Mouse (Mus musculus) bone marrow, adult 2 months (tissue): Measurements from ENCODE around the gene Slc5a5. TPM values are rescaled to one million over a fixed set of nuclear protein-coding genes. Genes with fewer than 3 reads are reported as not detected.
A peak's percentile ranks its signal among the peaks of the same experiment; 100 is the strongest.

Experiments used
- H3K27ac ChIP-seq: fragments of 200-500 bp; 2 replicates; pipeline ENCODE4 v1.5.1; 2012; ENCODE audit warnings: low read depth, mild to moderate bottlenecking, control low read depth, inconsistent platforms, low read length; ENCODE audit not compliant: control insufficient read depth, poor library complexity, insufficient read depth
- H3K4me1 ChIP-seq: fragments of 200-500 bp; 2 replicates; pipeline ENCODE4 v1.6.1; 2011; ENCODE audit warnings: low read length; ENCODE audit not compliant: control insufficient read depth, insufficient read depth
- H3K4me3 ChIP-seq: fragments of 200-500 bp; replicated peaks from 2 replicates; pipeline ENCODE3; 2011; ENCODE audit warnings: mild to moderate bottlenecking, low read depth, low read length, control low read depth; ENCODE audit not compliant: control insufficient read depth
- CTCF ChIP-seq: fragments of 200-500 bp; IDR thresholded peaks from 2 replicates; pipeline ENCODE4 v1.5.1; 2011; ENCODE audit warnings: low read length, control low read depth; ENCODE audit not compliant: control insufficient read depth, insufficient read depth
- POLR2A ChIP-seq: fragments of 200-500 bp; IDR thresholded peaks from 2 replicates; pipeline ENCODE4 v1.6.1; 2011; ENCODE audit warnings: low read depth, mild to moderate bottlenecking, control low read depth, low read length, borderline replicate concordance; ENCODE audit not compliant: control insufficient read depth
- WGBS: fragments of 180-500 bp; shearing (Covaris S2); methylation state at CpG from one replicate; pipeline ENCODE4 v1.1.7; 2018; 5-methylcytosine and 5-hydroxymethylcytosine counted together
- polyA plus RNA-seq: library from polyadenylated mRNA; stranded (reverse); fragments of >200 nt; gene quantifications from 2 replicates; pipeline ENCODE4 v1.2.4, GENCODE M21; 2011; ENCODE audit warnings: low replicate concordance; ENCODE audit not compliant: missing spikeins, insufficient read depth, insufficient read length

The Slc5a5 gene
- polyA plus RNA-seq, 1 experiment: not detected

- under 1% methylated on average over 81 of the region's 86 CpGs for WGBS
- peak within 1 kb of the TSS; percentile 81 for H3K27ac ChIP-seq
- TF ChIP-seq CTCF (no peak), POLR2A (peak; percentile 62; the same call in 1 of the 2 replicates)
- H3K4me1 ChIP-seq: peaks cover 5% of the 10 kb centered on the region; the same call in 1 of the 2 replicates
- H3K4me3 ChIP-seq: peak within 1 kb of the TSS; percentile 89
These were observed 13.5 kb upstream of the Slc5a5 start, which contains the start of gene Map1s for GRCm38 (mm10) chr8:70905831-70906736. TSS of gene Map1s (plus strand) at chr8:70905932.

- H3K27ac ChIP-seq: peak overlapping the region; percentile 81
- H3K4me1 ChIP-seq: peaks cover 5% of the 10 kb centered on the region; the same call in 1 of the 2 replicates
- H3K4me3 ChIP-seq: peak overlapping the region; percentile 89
- TF ChIP-seq CTCF: no peak
- TF ChIP-seq POLR2A: no peak
- 3% methylated on average over 8 of the region's 8 CpGs for WGBS
These were observed 12.9 kb upstream of the Slc5a5 start for GRCm38 (mm10) chr8:70905463-70905830.

- Histone ChIP-seq H3K27ac (no peak overlapping the region), H3K4me1 (peaks cover 5% of the 10 kb centered on the region; the same call in 1 of the 2 replicates), H3K4me3 (no peak overlapping the region)
- TF ChIP-seq POLR2A (no peak), CTCF (no peak)
- WGBS: 8% methylated on average over 4 of the region's 4 CpGs
These were observed 12.0 kb upstream of the Slc5a5 start for GRCm38 (mm10) chr8:70904532-70904931.

- Histone ChIP-seq H3K4me3 (no peak overlapping the region), H3K4me1 (peaks cover 5% of the 10 kb centered on the region; the same call in 1 of the 2 replicates), H3K27ac (no peak overlapping the region)
- no peak for TF ChIP-seq POLR2A
- no peak for TF ChIP-seq CTCF
These were observed 11.0 kb upstream of the Slc5a5 start for GRCm38 (mm10) chr8:70903582-70903981.

GRCm38 (mm10) chr8:70903112-70903511 is 10.6 kb upstream of the Slc5a5 start:
- WGBS: 53% methylated on average over 4 of the region's 4 CpGs
- no peak overlapping the region for H3K4me3 ChIP-seq
- peaks cover 7% of the 10 kb centered on the region; the same call in 1 of the 2 replicates for H3K4me1 ChIP-seq
- no peak overlapping the region for H3K27ac ChIP-seq
- TF ChIP-seq POLR2A (no peak), CTCF (no peak)

GRCm38 (mm10) chr8:70902211-70902610 is 9.7 kb upstream of the Slc5a5 start:
- Histone ChIP-seq H3K27ac (no peak overlapping the region), H3K4me1 (peaks cover 7% of the 10 kb centered on the region; the same call in 1 of the 2 replicates), H3K4me3 (no peak overlapping the region)
- WGBS: 80% methylated on average over 5 of the region's 5 CpGs
- no peak for TF ChIP-seq CTCF

- H3K4me1 ChIP-seq: peaks cover 9% of the 10 kb centered on the region; the same call in 1 of the 2 replicates
- no peak overlapping the region for H3K4me3 ChIP-seq
- H3K27ac ChIP-seq: no peak overlapping the region
- WGBS: 43% methylated on average over 2 of the region's 2 CpGs
- TF ChIP-seq POLR2A: no peak
- TF ChIP-seq CTCF: no peak
These were observed 8.4 kb upstream of the Slc5a5 start for GRCm38 (mm10) chr8:70900872-70901387.

GRCm38 (mm10) chr8:70899226-70899625 is 6.7 kb upstream of the Slc5a5 start:
- TF ChIP-seq CTCF: no peak
- no peak for TF ChIP-seq POLR2A
- H3K27ac ChIP-seq: no peak overlapping the region
- no peak overlapping the region for H3K4me3 ChIP-seq
- 74% methylated on average over 2 of the region's 2 CpGs for WGBS
- H3K4me1 ChIP-seq: peaks cover 6% of the 10 kb centered on the region; the same call in 1 of the 2 replicates
